Mouse (Mus musculus) small intestine, adult 10 weeks (tissue): ENCODE measurements around the gene Nat8l. TPM values are rescaled to one million over a fixed set of nuclear protein-coding genes. Genes with fewer than 3 reads are reported as not detected.

Experiments used
- polyA plus RNA-seq: library from polyadenylated mRNA; stranded (reverse); fragments of 350-450 nt; fragmentation: Illumina TruSeq; extraction: RNeasy Lipid Tissue Mini Kit (QIAGEN cat#74804); gene quantifications from one replicate; pipeline ENCODE4 v1.2.3, GENCODE M21; 2014; ENCODE audit warnings: low replicate concordance

Nat8l gene
- 0.07 TPM for polyA plus RNA-seq

GRCm38 (mm10) chr5:33995843-33996693, at the start of gene Nat8l:
Gene Nat8l (plus strand): TSS chr5:33995984.

GRCm38 (mm10) chr5:33983309-33984121, 12.3 kb upstream of the Nat8l start, which contains the start of gene Gm1673:
Gene Gm1673 (plus strand): TSS chr5:33983433.

Other genes starting within 250 kb of the Nat8l start
- 21.1 TPM for gene Letm1, start 213.2 kb upstream of the Nat8l start, polyA plus RNA-seq
- gene Nsd2, start 175.3 kb upstream of the Nat8l start, polyA plus RNA-seq, result 68.6 TPM
- 3.1 TPM for gene Nelfa, start 59.6 kb upstream of the Nat8l start, polyA plus RNA-seq
- not detected for gene Gm1673, start 12.6 kb upstream of the Nat8l start, polyA plus RNA-seq
- gene Poln, start 173.5 kb downstream of the Nat8l start, polyA plus RNA-seq, result not detected
- gene Haus3, start 173.5 kb downstream of the Nat8l start, polyA plus RNA-seq, result 42.7 TPM
- gene Mxd4, start 191.7 kb downstream of the Nat8l start, polyA plus RNA-seq, result 5.5 TPM